Mouse (Mus musculus) testis, adult 2 months (tissue): ENCODE results near the gene Pias3.

ENCODE experiments used
- CTCF ChIP-seq: fragments of 200-500 bp; IDR thresholded peaks from 2 replicates; pipeline ENCODE4 v1.5.1; 2012; ENCODE audit warnings: low read depth, mild to moderate bottlenecking, inconsistent platforms, low read length, moderate library complexity; ENCODE audit not compliant: control insufficient read depth, insufficient read depth, insufficient replicate concordance
- POLR2A ChIP-seq: fragments of 200-500 bp; IDR thresholded peaks from 2 replicates; pipeline ENCODE4 v1.6.1; 2012; ENCODE audit warnings: low read depth, mild to moderate bottlenecking, inconsistent platforms, low read length, moderate library complexity; ENCODE audit not compliant: control insufficient read depth

DNA sequence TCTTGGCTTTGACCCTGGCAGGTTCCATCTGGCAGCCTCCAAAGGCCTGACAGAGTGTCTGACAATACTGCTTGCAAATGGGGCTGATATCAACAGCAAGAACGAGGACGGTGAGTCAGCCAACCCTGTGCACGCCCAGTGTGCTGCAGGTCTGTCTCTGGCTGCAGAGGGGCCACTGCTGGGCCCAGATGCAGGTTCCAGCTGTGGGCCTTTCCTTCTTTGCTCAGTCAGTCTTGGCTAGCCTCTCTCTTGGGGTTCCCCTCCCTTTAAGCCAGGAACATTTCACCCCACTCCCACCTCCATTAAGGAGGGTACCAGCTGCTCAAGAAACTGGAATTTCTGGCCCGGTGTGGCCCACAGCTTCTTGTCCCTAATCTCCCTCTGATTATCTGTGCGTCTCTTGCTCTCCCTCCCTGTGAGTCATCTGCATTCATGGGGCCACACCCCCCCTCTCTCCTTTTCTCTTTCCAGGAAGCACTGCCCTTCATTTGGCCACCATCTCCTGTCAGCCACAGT, 17.0 kb upstream of the Pias3 start:
- TF ChIP-seq CTCF, result no peak
- TF ChIP-seq POLR2A, result no peak
